Mouse (Mus musculus): ENCODE results near the gene Shisa4.

Gene Shisa4

DNA sequence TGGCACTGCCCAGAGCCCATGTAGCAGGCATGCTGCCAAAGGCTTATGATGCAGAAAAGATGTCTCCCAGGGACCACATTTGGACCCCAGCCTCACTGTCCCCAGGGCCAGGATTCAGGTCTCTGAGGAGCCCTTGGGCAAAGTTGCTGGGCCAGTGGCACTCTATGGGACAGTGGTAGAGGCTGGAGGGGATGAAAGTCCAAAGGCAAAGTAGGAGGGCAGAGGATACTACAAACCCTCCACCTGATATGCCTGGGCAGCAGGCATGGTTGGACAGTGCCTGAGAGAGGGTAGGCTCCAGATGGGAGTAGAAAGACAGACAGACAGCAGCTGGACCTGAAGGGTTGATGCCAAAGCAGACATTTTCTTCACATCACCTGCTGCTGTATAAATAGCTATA lies 8.7 kb downstream of the Shisa4 start:
- DNase-seq (ENCODE audit: low read depth, low spot score): no peak

DNA sequence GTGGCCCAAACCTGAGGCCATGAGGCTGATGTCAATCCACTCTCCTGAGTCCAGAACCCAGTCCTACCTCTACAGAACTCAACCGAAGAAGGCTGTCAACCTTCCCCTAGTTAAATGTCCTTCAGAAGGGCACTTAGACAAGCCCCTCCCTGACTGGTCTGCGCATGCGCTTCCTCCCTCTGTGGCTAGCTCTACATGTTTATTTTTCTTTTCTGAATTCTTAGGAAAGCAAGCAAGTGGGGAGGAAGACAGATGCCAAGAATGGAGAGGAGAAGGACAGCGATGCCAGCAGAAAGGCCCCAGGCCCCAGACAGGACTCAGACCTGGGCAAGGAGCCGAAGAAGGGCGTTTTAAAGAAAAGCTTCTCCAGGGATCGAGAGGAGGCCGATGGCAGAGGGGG lies 11.6 kb downstream of the Shisa4 start:
- DNase-seq (ENCODE audit: low read depth, low spot score): no peak

DNA sequence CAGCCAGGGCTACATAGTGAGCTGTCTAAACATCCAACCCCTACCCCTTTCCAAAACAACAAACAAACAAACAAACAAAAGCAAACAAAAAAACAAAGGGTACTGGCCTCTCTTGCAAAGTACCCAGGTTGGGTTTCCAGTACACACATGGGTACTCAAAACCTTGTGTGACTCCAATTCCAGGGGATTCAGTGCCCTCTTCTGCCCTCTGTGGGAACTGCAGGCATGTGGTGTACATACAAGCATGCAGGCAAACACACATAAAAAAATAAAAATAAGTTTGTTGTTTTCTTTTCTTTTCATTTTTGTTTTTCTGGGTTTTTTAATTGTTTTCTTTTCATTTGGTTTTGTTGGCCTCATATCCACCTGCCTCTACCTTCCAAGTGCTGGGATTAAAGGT lies 12.9 kb downstream of the Shisa4 start:
- no peak for DNase-seq (ENCODE audit: low read depth, low spot score)

DNA sequence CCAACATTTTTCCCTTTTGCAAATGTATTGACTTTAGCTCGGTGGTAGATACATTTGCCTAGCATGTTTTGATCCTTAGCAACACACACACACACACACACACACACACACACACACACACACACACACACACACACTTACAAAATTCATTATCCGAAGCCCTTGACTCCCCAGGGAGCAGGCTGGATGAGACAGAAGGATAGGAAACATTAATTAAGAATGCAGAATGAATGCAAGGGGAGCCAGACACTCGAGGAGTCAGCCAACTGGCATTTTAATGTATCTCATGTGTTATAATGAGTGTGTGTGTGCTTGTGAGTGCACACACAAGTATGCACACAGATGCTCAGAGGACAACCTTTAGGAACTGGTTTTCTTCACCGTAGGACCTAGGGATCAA lies 13.5 kb downstream of the Shisa4 start:
- no peak for DNase-seq (ENCODE audit: low read depth, low spot score)

DNA sequence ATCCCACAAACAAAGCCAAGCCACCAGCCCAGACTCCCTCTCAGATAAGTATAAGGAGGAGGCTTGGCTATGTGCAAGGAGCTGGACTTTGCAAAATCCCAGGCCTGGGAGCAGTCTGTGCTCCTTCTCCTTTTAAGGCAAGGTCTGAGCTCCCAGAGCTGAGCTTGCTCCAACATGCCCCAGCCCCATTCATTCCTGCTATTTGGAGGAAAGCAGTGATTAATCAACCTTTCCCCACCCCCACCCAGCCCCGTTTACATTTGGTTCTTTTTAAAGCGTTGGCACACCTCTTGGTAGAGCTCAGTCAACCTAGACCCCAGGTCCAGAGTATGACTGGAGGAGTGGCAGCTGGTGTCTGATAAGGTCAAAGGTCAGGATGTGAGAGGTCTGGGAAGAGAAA lies 16.0 kb downstream of the Shisa4 start:
- DNase-seq (ENCODE audit: low read depth, low spot score): no peak

DNA sequence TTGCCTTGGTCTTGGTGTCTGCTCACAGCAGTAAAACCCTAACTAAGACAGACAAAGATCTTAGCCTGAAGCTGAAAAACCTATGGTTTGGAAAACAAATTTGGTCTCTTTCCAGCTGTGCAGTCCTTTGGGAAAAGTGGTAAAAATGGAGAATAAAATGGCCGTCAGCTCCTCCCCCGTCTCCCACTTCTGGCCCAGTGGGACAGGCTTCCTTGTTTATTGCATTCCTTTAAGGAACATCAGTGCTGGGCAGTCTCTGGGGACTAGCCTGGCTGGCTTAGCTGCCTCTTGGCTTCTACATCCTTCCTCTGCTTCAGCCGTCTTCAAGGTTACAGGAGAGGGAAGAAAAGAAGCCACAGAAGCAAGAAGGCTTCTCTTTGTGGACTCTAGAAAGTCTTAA lies 23.1 kb downstream of the Shisa4 start:
- DNase-seq (ENCODE audit: low read depth, low spot score): no peak

DNA sequence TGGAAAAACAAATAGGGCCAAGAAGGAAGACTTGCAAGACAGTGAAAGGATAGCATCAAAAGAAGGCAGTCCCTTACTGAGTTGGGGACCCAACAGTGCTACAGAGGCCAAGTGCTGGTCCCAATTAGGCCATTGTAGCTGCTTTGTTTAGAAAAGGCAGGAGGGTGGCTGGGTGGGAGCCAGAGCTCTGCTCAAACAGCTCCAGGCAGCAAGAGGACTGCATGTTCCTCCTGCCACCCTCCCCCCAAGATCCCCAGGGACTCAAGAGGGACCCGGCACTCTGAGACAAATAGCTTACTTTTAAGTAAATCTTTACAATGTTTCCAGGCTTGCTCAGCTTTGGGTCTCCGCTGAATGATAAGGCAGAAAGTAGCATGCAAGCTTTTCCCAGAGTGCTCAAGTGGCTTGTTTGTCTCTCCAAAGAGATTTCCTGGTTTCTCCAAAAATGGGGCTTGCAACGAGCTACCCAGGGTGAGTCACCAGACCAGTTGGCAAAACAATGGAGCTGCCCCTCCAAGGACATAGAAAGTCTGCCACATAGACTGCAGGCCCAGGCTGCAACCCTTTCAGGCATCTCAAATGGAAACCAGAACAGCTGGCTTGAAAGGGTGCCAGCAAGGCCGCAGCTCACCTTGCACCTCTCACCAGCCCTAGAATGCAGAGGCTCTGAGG lies 27.4 kb downstream of the Shisa4 start:
- DNase-seq (ENCODE audit: low read depth, low spot score): no peak

DNA sequence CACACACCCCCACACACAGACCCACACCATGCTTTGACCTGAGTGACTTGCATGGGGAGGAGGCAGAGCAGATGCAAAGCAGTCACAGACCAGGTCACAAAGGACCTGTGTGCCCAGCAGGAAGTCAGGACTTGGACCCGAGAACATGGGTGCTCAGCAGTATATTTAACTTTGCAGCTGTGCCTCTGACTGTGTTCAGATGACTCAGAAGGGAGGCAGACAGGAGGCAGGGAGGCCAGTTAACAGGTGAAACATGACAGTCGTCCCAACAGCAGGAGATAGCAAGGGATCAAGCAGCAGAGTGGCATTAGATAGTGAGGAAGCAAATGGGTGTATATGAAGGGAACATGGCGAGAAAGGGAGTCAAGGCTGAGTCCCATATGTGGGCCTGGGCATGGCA lies 28.1 kb downstream of the Shisa4 start:
- no peak for DNase-seq (ENCODE audit: low read depth, low spot score)

DNA sequence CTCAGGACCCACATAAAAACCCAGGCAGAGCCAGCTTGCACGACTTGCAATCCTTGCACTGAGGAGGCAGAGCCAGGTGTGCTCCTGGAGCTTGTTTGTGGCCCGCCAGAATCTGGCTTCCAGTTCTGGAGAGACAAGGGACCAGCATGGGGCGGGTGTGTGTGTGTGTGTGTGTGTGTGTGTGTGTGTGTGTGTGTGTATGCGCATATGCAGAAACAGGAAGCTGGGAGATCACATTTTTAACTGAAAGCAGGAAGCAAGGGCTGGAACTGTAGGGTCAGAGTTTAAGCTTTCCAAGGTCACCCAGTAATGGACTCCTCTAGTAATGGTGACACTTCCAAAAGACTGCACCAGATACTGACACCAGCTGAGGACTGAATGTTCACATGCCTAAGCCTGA lies 31.0 kb downstream of the Shisa4 start:
- DNase-seq (ENCODE audit: low read depth, low spot score): no peak

DNA sequence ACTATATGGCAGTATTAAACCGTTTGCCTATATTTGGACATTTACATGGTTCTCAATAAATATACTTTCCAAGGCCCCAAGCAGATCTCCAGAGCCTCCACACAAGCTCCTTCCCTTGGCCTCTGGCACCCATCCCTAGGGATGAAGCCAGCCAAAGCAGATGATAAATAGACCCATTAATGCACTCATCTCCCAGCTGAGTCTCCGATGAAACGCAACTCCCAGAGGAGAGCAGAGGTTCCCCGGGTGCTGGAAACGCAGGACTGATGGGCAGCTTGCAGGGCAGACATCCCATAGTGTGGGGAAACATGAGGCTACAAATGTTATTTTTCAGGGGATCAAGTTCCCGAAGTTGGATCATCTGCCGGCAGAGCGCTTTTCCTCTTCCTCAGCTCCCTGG lies 33.1 kb downstream of the Shisa4 start:
- DNase-seq (ENCODE audit: low read depth, low spot score): no peak

DNA sequence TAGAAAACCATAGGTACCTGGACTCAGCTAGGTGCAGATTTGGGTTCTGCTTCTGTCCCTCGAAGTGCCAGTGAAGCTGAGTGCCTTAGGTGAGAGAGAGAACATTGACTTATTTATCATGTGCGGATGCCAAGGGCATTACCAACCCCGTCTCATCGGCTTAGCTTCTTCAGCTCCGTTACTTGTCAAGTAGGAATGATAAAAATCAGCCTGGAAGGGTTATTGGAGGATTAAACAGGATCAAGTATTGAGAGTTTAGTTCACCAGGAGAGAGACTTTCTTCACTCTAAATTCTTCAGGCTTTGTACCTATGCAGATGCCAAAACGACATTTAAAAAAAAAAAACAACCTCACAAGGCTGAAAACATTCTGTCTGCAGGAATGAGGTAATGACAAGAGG lies 44.5 kb downstream of the Shisa4 start:
- no peak for DNase-seq (ENCODE audit: low read depth, low spot score)

DNA sequence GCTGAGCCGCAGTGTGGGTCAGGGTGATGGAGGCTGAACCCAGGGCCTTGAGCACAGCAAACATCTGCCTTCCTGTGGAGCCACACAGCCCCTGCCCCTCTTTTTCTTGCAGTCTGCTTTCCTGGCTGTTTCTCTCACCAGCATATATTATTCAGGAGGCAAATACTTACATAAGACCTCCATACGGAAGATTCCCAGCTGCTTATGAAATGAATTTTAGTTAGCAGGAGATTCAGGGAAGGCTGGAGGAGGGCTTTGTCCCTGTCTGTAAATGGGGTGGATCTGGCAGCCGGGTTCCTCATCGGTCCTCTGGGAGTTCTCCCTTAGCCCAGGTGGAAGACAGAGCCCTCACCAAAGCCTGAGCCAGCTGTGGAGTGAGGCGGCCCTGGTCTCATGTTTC lies 46.7 kb downstream of the Shisa4 start:
- no peak for DNase-seq (ENCODE audit: low read depth, low spot score)

DNA sequence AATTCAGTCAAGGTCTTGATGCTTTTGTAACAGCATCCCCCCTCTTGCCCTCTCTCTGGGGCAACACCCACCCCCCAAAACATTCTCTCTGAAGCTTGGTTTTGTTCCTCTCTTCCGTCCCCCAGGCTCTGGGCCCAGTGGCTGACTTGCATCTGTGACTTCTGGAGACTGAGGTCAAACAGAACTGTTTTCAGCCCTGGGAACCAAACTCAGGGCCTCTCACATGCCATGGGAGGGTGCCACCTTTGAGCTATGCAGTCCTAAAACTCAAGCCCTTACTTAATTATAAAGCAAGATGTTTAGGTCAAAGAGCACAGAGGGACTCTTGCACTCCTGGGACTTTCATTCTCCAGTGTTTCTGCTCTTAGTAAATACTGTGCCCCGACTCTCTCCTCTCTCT lies 49.1 kb downstream of the Shisa4 start:
- DNase-seq (ENCODE audit: low read depth, low spot score): no peak

DNA sequence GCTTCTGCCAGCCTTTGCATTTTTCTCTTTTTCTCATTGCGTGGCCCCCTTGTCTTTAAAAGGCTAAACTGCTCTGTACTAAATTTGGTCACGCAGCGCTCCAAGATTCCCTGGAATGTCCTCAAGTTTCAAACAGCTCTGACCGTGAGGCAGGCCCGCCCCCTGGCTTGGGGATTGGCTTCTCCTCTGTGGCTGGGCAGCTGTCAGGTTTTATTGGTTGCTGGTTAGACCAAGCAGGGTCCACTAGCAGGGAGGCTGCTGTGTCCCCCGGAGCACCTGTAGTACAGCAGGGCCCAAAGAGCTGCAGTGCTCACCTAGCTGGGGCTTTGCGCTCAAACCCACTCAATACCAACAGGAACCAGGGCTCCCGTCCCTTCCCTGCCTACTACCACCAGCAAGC lies 50.5 kb downstream of the Shisa4 start, which contains the start of gene Lmod1:
Lmod1 (plus strand) TSS at position 237 of the 400 bp plus-strand sequence.
- peak; percentile 79 for DNase-seq (ENCODE audit: low read depth, low spot score)

DNA sequence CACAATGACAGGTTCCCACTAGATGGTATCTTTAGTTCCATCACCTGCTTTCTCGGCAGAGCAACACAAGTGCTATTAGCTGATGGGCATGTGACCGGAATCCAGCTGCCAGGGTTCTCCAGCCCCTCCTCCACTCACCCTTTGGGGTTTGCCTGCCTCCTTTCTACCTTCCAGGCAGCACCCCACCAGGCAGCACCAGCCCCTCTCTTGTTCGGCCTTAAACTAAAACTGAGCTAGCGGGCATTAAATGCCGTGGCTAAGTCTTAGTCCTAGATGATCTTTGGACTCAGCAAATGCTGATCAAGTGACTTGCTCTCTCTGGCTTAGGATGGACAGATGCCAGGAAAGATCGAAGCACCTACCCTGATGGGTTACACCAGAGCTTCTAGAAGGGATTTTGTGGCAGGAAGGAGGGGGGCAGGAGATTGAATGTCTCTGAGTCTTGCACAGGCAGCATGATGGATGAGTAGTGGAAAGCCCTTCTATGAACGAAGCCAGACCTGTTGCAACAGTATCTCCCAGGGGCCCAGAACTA lies 51.6 kb downstream of the Shisa4 start:
- DNase-seq (ENCODE audit: low read depth, low spot score): no peak

Measured in forelimb bud, embryonic 11.5 days (tissue).